Mouse (Mus musculus): ENCODE measurements around the gene Mast4.

DNA sequence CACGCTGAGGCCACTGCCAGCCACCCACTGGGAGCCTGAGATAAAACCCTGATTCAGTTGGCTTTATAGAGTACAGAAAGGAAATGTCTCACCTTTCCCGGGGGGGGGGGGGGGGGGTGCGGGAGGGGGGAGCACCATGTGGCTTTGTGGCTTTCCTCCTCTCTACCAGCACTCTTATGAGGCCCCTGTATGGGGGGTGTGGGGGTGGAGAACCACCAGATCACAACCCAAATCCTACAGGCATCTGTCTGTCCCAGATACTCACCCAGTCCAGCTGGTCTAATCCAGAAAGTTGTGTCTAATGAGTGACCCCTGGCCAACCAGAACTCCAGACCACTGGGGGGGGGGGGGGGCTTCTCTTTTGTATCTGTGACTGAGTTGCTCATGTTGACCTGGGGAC is 15.0 kb downstream of the Mast4 start:
- TF ChIP-seq CHD2 (IDR thresholded peaks at IDR 0.05; ENCODE audit: low read length), result no peak
- no peak for TF ChIP-seq CTCF (IDR thresholded peaks at IDR 0.05 in 2 of 3, conservative IDR thresholded peaks at IDR 0.05 in 1 of 3; ENCODE audit: control insufficient read depth in 1 of 3, insufficient read depth in 1 of 3, low read depth in 2 of 3, low read length in 3 of 3, poor library complexity in 1 of 3, severe bottlenecking in 1 of 3)

Measured in MEL (cell line).